Mouse (Mus musculus) heart, adult 2 months (tissue): ENCODE results near the gene Eva1a.

Source experiments
- CTCF ChIP-seq: fragments of 200-600 bp; IDR thresholded peaks from 2 replicates; pipeline ENCODE4 v1.8.1; 2022; ENCODE audit warnings: antibody characterized with exemption, mild to moderate bottlenecking, moderate library complexity
- EP300 ChIP-seq: fragments of 200-500 bp; IDR thresholded peaks from 2 replicates; pipeline ENCODE4 v1.6.1; 2011; ENCODE audit warnings: low read depth, low read length, control low read depth; ENCODE audit not compliant: insufficient read depth
- POLR2A ChIP-seq: fragments of 200-500 bp; IDR thresholded peaks from 2 replicates; pipeline ENCODE4 v1.6.1; 2011; ENCODE audit warnings: mild to moderate bottlenecking, low read depth, low read length, control low read depth; ENCODE audit not compliant: insufficient read depth

- TF ChIP-seq POLR2A = no peak
- TF ChIP-seq EP300 = no peak
- TF ChIP-seq CTCF = no peak
These were observed at the start of gene Eva1a for GRCm38 (mm10) chr6:82040834-82041487.
